Mouse (Mus musculus) hindbrain, embryonic 14.5 days (tissue): ENCODE results near the gene Ppp4r3a. TPM values are rescaled to one million over a fixed set of nuclear protein-coding genes. Genes with fewer than 3 reads are reported as not detected.
"Not testable (repeated sequence)": the region's sequence is repeated elsewhere in the genome, so short reads cannot be mapped to it uniquely, and the experiment has no call there.

Experiments
- ATAC-seq: fragments of 200-750 bp; cut with Nextera tagmentation; 2 replicates; pipeline ENCODE4 v1.8.0; 2017; ENCODE audit warnings: moderate number of reproducible peaks, mild to moderate bottlenecking, moderate TSS enrichment, moderate library complexity; ENCODE audit not compliant: low FRiP score
- DNase-seq: peaks from one replicate; pipeline ENCODE4 v3.0.0-alpha.2; 2015; ENCODE audit warnings: low spot score
- H3K27ac ChIP-seq: fragments of 300-500 bp; sonication (generic); 2 replicates; pipeline ENCODE4 v1.5.1; 2014; ENCODE audit warnings: mild to moderate bottlenecking, moderate library complexity
- H3K27me3 ChIP-seq: fragments of 300-500 bp; sonication (generic); 2 replicates; pipeline ENCODE4 v1.6.1; 2014; ENCODE audit warnings: mild to moderate bottlenecking, low read length, mixed read lengths; ENCODE audit not compliant: control insufficient read depth, insufficient read depth
- H3K36me3 ChIP-seq: fragments of 300-500 bp; sonication (generic); replicated peaks from 2 replicates; pipeline ENCODE4 v1.6.1; 2014; ENCODE audit not compliant: control insufficient read depth, insufficient read depth
- H3K4me1 ChIP-seq: fragments of 300-500 bp; sonication (generic); replicated peaks from 2 replicates; pipeline ENCODE4 v1.6.1; 2014; ENCODE audit warnings: antibody characterized with exemption, low read length, mixed read lengths; ENCODE audit not compliant: control insufficient read depth, insufficient read depth
- H3K4me2 ChIP-seq: fragments of 300-500 bp; sonication (generic); replicated peaks from 2 replicates; pipeline ENCODE4 v1.6.1; 2014; ENCODE audit warnings: mild to moderate bottlenecking, moderate library complexity
- H3K4me3 ChIP-seq: fragments of 300-500 bp; sonication (generic); replicated peaks from 2 replicates; pipeline ENCODE4 v1.5.1; 2014; ENCODE audit warnings: mild to moderate bottlenecking, low read length
- H3K9ac ChIP-seq: fragments of 300-500 bp; sonication (generic); 2 replicates; pipeline ENCODE4 v1.6.1; 2014
- H3K9me3 ChIP-seq: fragments of 300-500 bp; sonication (generic); 2 replicates; pipeline ENCODE4 v1.6.1; 2016; ENCODE audit warnings: low read length; ENCODE audit not compliant: control insufficient read depth
- WGBS: fragments of 180-500 bp; shearing (Covaris S2); extraction: QIAGEN DNeasy Blood & Tissue Kit; methylation state at CpG from one replicate; pipeline ENCODE4 v1.1.7; 2014; 5-methylcytosine and 5-hydroxymethylcytosine counted together
- polyA plus RNA-seq: library from polyadenylated mRNA; unstranded; fragments of >200 nt; fragmentation: Nextera tagmentation; extraction: Ambion mirVana; gene quantifications from 2 replicates; pipeline ENCODE4 v1.2.1, GENCODE M21; 2014

The Ppp4r3a gene
- polyA plus RNA-seq, 1 experiment from 2014 or later: 29.1 TPM

- Histone ChIP-seq H3K4me1 (peaks cover 51% of the 10 kb centered on the region), H3K36me3 (peaks cover 3% of the 10 kb centered on the region; the same call in 1 of the 2 replicates), H3K27ac (no peak overlapping the region), H3K9ac (no peak overlapping the region), H3K27me3 (no peaks in the 10 kb centered on the region), H3K4me2 (no peak overlapping the region), H3K9me3 (no peaks in the 10 kb centered on the region), H3K4me3 (no peak overlapping the region)
- 40% methylated on average over 5 of the region's 5 CpGs for WGBS
- DNase-seq (no peak), ATAC-seq (no peak)
Measured at GRCm38 (mm10) chr12:101016412-101016928, 67.0 kb downstream of the Ppp4r3a start.

GRCm38 (mm10) chr12:101015926-101016325 lies 67.6 kb downstream of the Ppp4r3a start:
- peaks cover 51% of the 10 kb centered on the region for H3K4me1 ChIP-seq
- DNase-seq (no peak), ATAC-seq (no peak)
- 36% methylated on average over 4 of the region's 4 CpGs for WGBS
- no peak overlapping the region for H3K4me2 ChIP-seq
- H3K9ac ChIP-seq: no peak overlapping the region
- H3K27me3 ChIP-seq: no peaks in the 10 kb centered on the region
- H3K36me3 ChIP-seq: no peaks in the 10 kb centered on the region
- no peak overlapping the region for H3K4me3 ChIP-seq
- H3K27ac ChIP-seq: no peak overlapping the region; the same call in 1 of the 2 replicates
- no peaks in the 10 kb centered on the region for H3K9me3 ChIP-seq

GRCm38 (mm10) chr12:101015165-101015560 lies 68.3 kb downstream of the Ppp4r3a start:
- Histone ChIP-seq H3K36me3 (no peaks in the 10 kb centered on the region), H3K27me3 (no peaks in the 10 kb centered on the region), H3K4me2 (no peak overlapping the region), H3K9me3 (no peaks in the 10 kb centered on the region), H3K27ac (no peak overlapping the region), H3K9ac (no peak overlapping the region), H3K4me3 (no peak overlapping the region), H3K4me1 (peaks cover 51% of the 10 kb centered on the region)
- 87% methylated on average over 11 of the region's 11 CpGs for WGBS
- no peak for ATAC-seq
- no peak for DNase-seq

GRCm38 (mm10) chr12:101014549-101015164 lies 68.8 kb downstream of the Ppp4r3a start:
- H3K36me3 ChIP-seq: no peaks in the 10 kb centered on the region
- DNase-seq (no peak), ATAC-seq (no peak)
- WGBS: 73% methylated on average over 10 of the region's 10 CpGs
- no peaks in the 10 kb centered on the region for H3K27me3 ChIP-seq
- H3K4me3 ChIP-seq: no peak overlapping the region
- no peaks in the 10 kb centered on the region for H3K9me3 ChIP-seq
- no peak overlapping the region for H3K9ac ChIP-seq
- no peak overlapping the region for H3K27ac ChIP-seq
- H3K4me1 ChIP-seq: peaks cover 49% of the 10 kb centered on the region
- H3K4me2 ChIP-seq: no peak overlapping the region

DNA sequence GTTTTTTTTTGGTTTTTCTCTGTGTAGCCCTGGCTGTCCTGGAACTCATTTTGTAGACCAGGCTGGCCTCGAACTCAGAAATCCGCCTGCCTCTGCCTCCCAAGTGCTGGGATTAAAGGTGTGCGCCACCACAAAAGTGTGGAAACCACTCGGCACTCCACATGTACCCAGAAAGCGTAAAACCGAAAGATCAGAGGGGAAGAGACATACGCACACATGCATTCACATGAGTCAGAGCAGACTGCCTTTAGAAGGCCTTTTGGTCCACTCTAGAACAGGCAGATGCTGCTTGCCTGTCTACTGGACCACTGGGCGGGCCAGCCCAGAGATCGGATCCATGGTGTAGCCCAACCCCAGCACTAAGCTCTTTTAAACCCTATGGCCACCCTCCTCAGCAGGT lies 69.8 kb downstream of the Ppp4r3a start:
- 92% methylated on average over 9 of the region's 9 CpGs for WGBS
- not testable (repeated sequence) for H3K9ac ChIP-seq
- H3K4me1 ChIP-seq: peaks cover 40% of the 10 kb centered on the region

GRCm38 (mm10) chr12:101013078-101013665 lies 70.3 kb downstream of the Ppp4r3a start:
- ATAC-seq: no peak
- no peak overlapping the region for H3K4me2 ChIP-seq
- H3K9ac ChIP-seq: no peak overlapping the region
- H3K4me3 ChIP-seq: no peak overlapping the region
- H3K36me3 ChIP-seq: no peaks in the 10 kb centered on the region
- H3K27ac ChIP-seq: no peak overlapping the region
- no peak for DNase-seq
- no peaks in the 10 kb centered on the region for H3K9me3 ChIP-seq
- no peaks in the 10 kb centered on the region for H3K27me3 ChIP-seq
- peaks cover 40% of the 10 kb centered on the region for H3K4me1 ChIP-seq
- WGBS: 45% methylated on average over 8 of the region's 8 CpGs

More for the DNA sequence above, 69.8 kb downstream of the Ppp4r3a start:
- not testable (repeated sequence) for DNase-seq, ATAC-seq, H3K27ac ChIP-seq, H3K36me3 ChIP-seq, H3K4me3 ChIP-seq, H3K9me3 ChIP-seq, H3K4me2 ChIP-seq, H3K27me3 ChIP-seq

GRCm38 (mm10) chr12:101012197-101013077 lies 71.1 kb downstream of the Ppp4r3a start:
- Histone ChIP-seq H3K36me3 (no peaks in the 10 kb centered on the region), H3K9me3 (no peaks in the 10 kb centered on the region), H3K4me2 (no peak overlapping the region), H3K4me3 (no peak overlapping the region), H3K27ac (no peak overlapping the region), H3K4me1 (peaks cover 40% of the 10 kb centered on the region), H3K27me3 (no peaks in the 10 kb centered on the region), H3K9ac (no peak overlapping the region)
- no peak for ATAC-seq
- WGBS: 45% methylated on average over 17 of the region's 17 CpGs
- no peak for DNase-seq

GRCm38 (mm10) chr12:101011017-101011416 lies 72.5 kb downstream of the Ppp4r3a start:
- WGBS: 90% methylated on average over 7 of the region's 7 CpGs

More at GRCm38 (mm10) chr12:101011017-101011416, 72.5 kb downstream of the Ppp4r3a start:
- Histone ChIP-seq H3K27me3 (no peaks in the 10 kb centered on the region), H3K4me1 (peaks cover 27% of the 10 kb centered on the region), H3K4me2 (no peak overlapping the region), H3K9me3 (no peaks in the 10 kb centered on the region), H3K27ac (no peak overlapping the region), H3K9ac (no peak overlapping the region), H3K4me3 (no peak overlapping the region), H3K36me3 (no peaks in the 10 kb centered on the region)
- ATAC-seq (no peak), DNase-seq (no peak)
